Mouse (Mus musculus) small intestine, adult 2 months (tissue): Measurements from ENCODE around the gene Nos2.

Experiments used
- CTCF ChIP-seq: fragments of 200-500 bp; IDR thresholded peaks from 2 replicates; pipeline ENCODE4 v1.5.1; 2012; ENCODE audit warnings: low read depth, mild to moderate bottlenecking, control low read depth, inconsistent platforms, low read length, moderate library complexity, mixed read lengths; ENCODE audit not compliant: insufficient replicate concordance, insufficient read length; ENCODE audit errors: extremely low read depth
- POLR2A ChIP-seq: fragments of 200-500 bp; IDR thresholded peaks from 2 replicates; pipeline ENCODE4 v1.6.1; 2012; ENCODE audit warnings: low read depth, mild to moderate bottlenecking, control low read depth, inconsistent platforms, low read length, moderate library complexity

DNA sequence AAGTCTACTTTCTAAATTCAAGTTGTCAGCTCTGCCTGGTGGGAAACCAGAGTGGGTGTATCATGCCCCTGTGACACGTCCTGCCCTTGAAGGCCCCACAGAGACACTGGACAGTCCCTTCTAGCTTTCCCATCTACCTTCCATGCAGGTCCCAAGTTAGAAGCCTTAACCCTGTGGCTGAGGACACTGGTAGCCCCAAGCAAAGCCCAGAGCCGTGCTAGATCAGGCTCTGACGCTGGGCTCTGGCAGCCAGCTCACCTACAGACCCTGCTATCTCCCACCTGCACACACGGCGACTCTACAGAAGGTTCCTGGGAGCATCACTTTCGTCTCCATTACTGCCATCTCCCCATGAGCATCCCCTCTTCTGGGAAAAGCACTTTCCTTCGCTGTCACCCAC lies 63.0 kb downstream of the Nos2 start:
- TF ChIP-seq CTCF (no peak), POLR2A (no peak)
